Mouse (Mus musculus) forebrain, embryonic 13.5 days (tissue): ENCODE results near the gene BC004004. TPM values are rescaled to one million over a fixed set of nuclear protein-coding genes. Genes with fewer than 3 reads are reported as not detected.

Experiments used
- ATAC-seq: fragments of 200-750 bp; cut with Nextera tagmentation; 2 replicates; pipeline ENCODE4 v1.8.0; 2017
- H3K27ac ChIP-seq: fragments of 300-500 bp; sonication (generic); 2 replicates; pipeline ENCODE4 v1.5.1; 2015; ENCODE audit warnings: inconsistent platforms, mild to moderate bottlenecking, moderate library complexity
- H3K27me3 ChIP-seq: fragments of 300-500 bp; sonication (generic); 2 replicates; pipeline ENCODE4 v1.6.1; 2015; ENCODE audit warnings: mild to moderate bottlenecking, inconsistent platforms
- H3K36me3 ChIP-seq: fragments of 300-500 bp; sonication (generic); 2 replicates; pipeline ENCODE4 v1.6.1; 2015; ENCODE audit warnings: mild to moderate bottlenecking, inconsistent platforms; ENCODE audit not compliant: poor library complexity, severe bottlenecking
- H3K4me1 ChIP-seq: fragments of 300-500 bp; sonication (generic); 2 replicates; pipeline ENCODE4 v1.6.1; 2015; ENCODE audit warnings: inconsistent platforms
- H3K4me2 ChIP-seq: fragments of 300-500 bp; sonication (generic); 2 replicates; pipeline ENCODE4 v1.6.1; 2015; ENCODE audit warnings: inconsistent platforms, mild to moderate bottlenecking, moderate library complexity
- H3K4me3 ChIP-seq: fragments of 300-500 bp; sonication (generic); 2 replicates; pipeline ENCODE4 v1.5.1; 2015; ENCODE audit warnings: mild to moderate bottlenecking, inconsistent platforms
- H3K9ac ChIP-seq: fragments of 300-500 bp; sonication (generic); 2 replicates; pipeline ENCODE4 v1.6.1; 2015; ENCODE audit warnings: mild to moderate bottlenecking, inconsistent platforms
- H3K9me3 ChIP-seq: fragments of 300-500 bp; sonication (generic); replicated peaks from 2 replicates; pipeline ENCODE4 v1.6.1; 2016; ENCODE audit warnings: inconsistent platforms
- WGBS: fragments of 180-500 bp; shearing (Covaris S2); methylation state at CpG from one replicate; pipeline ENCODE4 v1.1.7; 2015; 5-methylcytosine and 5-hydroxymethylcytosine counted together
- polyA plus RNA-seq: library from polyadenylated mRNA; unstranded; fragments of >200 nt; fragmentation: Nextera tagmentation; extraction: Ambion mirVana; gene quantifications from 2 replicates; pipeline ENCODE4 v1.2.1, GENCODE M21; 2015

The BC004004 gene
- polyA plus RNA-seq, 1 experiment from 2014 or later, result 78.7 TPM

GRCm38 (mm10) chr17:29361982-29362691, 93.5 kb downstream of the BC004004 start:
- no peaks in the 10 kb centered on the region for H3K27me3 ChIP-seq
- WGBS, result 63% methylated on average over 8 of the region's 8 CpGs
- peaks cover 5% of the 10 kb centered on the region for H3K4me1 ChIP-seq
- H3K4me2 ChIP-seq, result no peak overlapping the region
- H3K9ac ChIP-seq, result no peak overlapping the region
- no peaks in the 10 kb centered on the region for H3K9me3 ChIP-seq
- H3K36me3 ChIP-seq, result no peaks in the 10 kb centered on the region
- no peak overlapping the region for H3K4me3 ChIP-seq
- no peak overlapping the region for H3K27ac ChIP-seq
- ATAC-seq, result no peak

- no peaks in the 10 kb centered on the region for H3K9me3 ChIP-seq
- no peaks in the 10 kb centered on the region for H3K4me1 ChIP-seq
- WGBS, result 83% methylated on average over 8 of the region's 8 CpGs
- no peaks in the 10 kb centered on the region for H3K36me3 ChIP-seq
- H3K9ac ChIP-seq, result no peak overlapping the region
- no peak for ATAC-seq
- no peak overlapping the region for H3K27ac ChIP-seq
- H3K27me3 ChIP-seq, result no peaks in the 10 kb centered on the region
- H3K4me2 ChIP-seq, result no peak overlapping the region
- no peak overlapping the region for H3K4me3 ChIP-seq
Observed at GRCm38 (mm10) chr17:29363109-29363508, 94.5 kb downstream of the BC004004 start.

Other genes with a start within 250 kb of the BC004004 start
- 751 and 753 TPM in 2 replicates for gene Srsf3, start 236.2 kb upstream of the BC004004 start, polyA plus RNA-seq
- 29.3 and 38.6 TPM in 2 replicates for gene Cdkn1a, start 177.8 kb upstream of the BC004004 start, polyA plus RNA-seq
- 0.18 TPM in 1 of 2 replicates, not detected in the other for gene Rab44, start 154.6 kb upstream of the BC004004 start, polyA plus RNA-seq
- 13.0 and 18.3 TPM in 2 replicates for gene Cpne5, start 30.6 kb upstream of the BC004004 start, polyA plus RNA-seq
- gene Ppil1, start 4.6 kb upstream of the BC004004 start, polyA plus RNA-seq, result 151 and 157 TPM in 2 replicates
- gene Pi16, start 48.9 kb downstream of the BC004004 start, polyA plus RNA-seq, result 1.5 and 1.7 TPM in 2 replicates
- 378 and 381 TPM in 2 replicates for gene Mtch1, start 79.1 kb downstream of the BC004004 start, polyA plus RNA-seq
- gene Fgd2, start 92.1 kb downstream of the BC004004 start, polyA plus RNA-seq, result 2.6 and 3.0 TPM in 2 replicates
- gene Pim1, start 222.0 kb downstream of the BC004004 start, polyA plus RNA-seq, result 21.0 and 22.0 TPM in 2 replicates